Mouse (Mus musculus): ENCODE results near the gene Pipox.
A peak's percentile ranks its signal among the peaks of the same experiment; 100 is the strongest.

Gene Pipox

GRCm38 (mm10) chr11:77847599-77848128 is 46.2 kb downstream of the Pipox start:
- no peak for DNase-seq (ENCODE audit: low spot score in 2 of 2)

GRCm38 (mm10) chr11:77843906-77844200 is 50.0 kb downstream of the Pipox start:
- no peak for DNase-seq (ENCODE audit: low spot score in 2 of 2)

- DNase-seq (ENCODE audit: low spot score in 2 of 2) = no peak
Measured at GRCm38 (mm10) chr11:77843068-77843905, 50.6 kb downstream of the Pipox start.

- no peak for DNase-seq (ENCODE audit: low spot score in 2 of 2)
Measured at GRCm38 (mm10) chr11:77840523-77841245, 53.2 kb downstream of the Pipox start.

- DNase-seq (ENCODE audit: low spot score in 2 of 2) = no peak
Measured at GRCm38 (mm10) chr11:77837856-77838255, 56.0 kb downstream of the Pipox start.

- DNase-seq (ENCODE audit: low spot score in 2 of 2) = no peak
Measured at GRCm38 (mm10) chr11:77836751-77837150, 57.1 kb downstream of the Pipox start.

GRCm38 (mm10) chr11:77836290-77836689 is 57.6 kb downstream of the Pipox start:
- no peak for DNase-seq (ENCODE audit: low spot score in 2 of 2)

GRCm38 (mm10) chr11:77835109-77835508 is 58.8 kb downstream of the Pipox start:
- peak in 1 of 2 experiments; percentile 24 for DNase-seq (ENCODE audit: low spot score in 2 of 2)

GRCm38 (mm10) chr11:77832541-77832940 is 61.4 kb downstream of the Pipox start:
- DNase-seq (ENCODE audit: low spot score in 2 of 2) = no peak

GRCm38 (mm10) chr11:77830875-77831274 is 63.0 kb downstream of the Pipox start:
- DNase-seq (ENCODE audit: low spot score in 2 of 2) = no peak
